Mouse (Mus musculus): ENCODE measurements around the gene Ube2d1. TPM values are rescaled to one million over a fixed set of nuclear protein-coding genes. Genes with fewer than 3 reads are reported as not detected.

The Ube2d1 gene
- total and polyA plus RNA-seq, 3 experiments: 1.0 to 7.7 (median 3.8) TPM

GRCm38 (mm10) chr10:71316497-71316896, 31.4 kb upstream of the Ube2d1 start:
- Histone ChIP-seq H3K4me1 (ENCODE audit: control insufficient read depth in 1 of 2, insufficient read depth in 2 of 2) (0 out of 4 replicates have a peak, but pooled peaks cover 0 to 2% of the 10 kb centered on the region in 2 experiments), H3K9me3 (replicated peaks; ENCODE audit: low read length) (no peaks in the 10 kb centered on the region), H3K9ac (ENCODE audit: insufficient read depth, low read depth) (no peak overlapping the region), H3K4me2 (ENCODE audit: insufficient read depth, low read depth, poor library complexity, severe bottlenecking) (no peak overlapping the region), H3K27ac (ENCODE audit: insufficient read depth, low read depth) (no peak overlapping the region), H3K79me2 (replicated peaks; ENCODE audit: control insufficient read depth, extremely low read depth, insufficient read depth, poor library complexity, severe bottlenecking) (no peaks in the 10 kb centered on the region), H3K4me3 (replicated peaks in 1 of 3; ENCODE audit: low read depth in 2 of 3, low read length in 2 of 3, poor library complexity in 1 of 3) (no peak overlapping the region), H3K27me3 (replicated peaks) (no peaks in the 10 kb centered on the region), H3K36me3 (replicated peaks in 1 of 2; ENCODE audit: control insufficient read depth in 1 of 2, insufficient read depth in 1 of 2, low read length in 1 of 2) (no peaks in the 10 kb centered on the region)
- in situ Hi-C loops (cut with MboI; ENCODE audit: low pct_ligation_motif_present, low pct_unique_long_range_greater_than_20kb, low sequenced_read_pairs): no loop called here
- dilution Hi-C loops (cut with MboI; ENCODE audit: extremely low pct_ligation_motif_present, extremely low pct_unique_long_range_greater_than_20kb, low sequenced_read_pairs): no loop called here
- no peak for DNase-seq (ENCODE audit: extremely low read depth)
- TF ChIP-seq UBTF (IDR thresholded peaks at IDR 0.05; ENCODE audit: low read depth, low read length) (no peak), CHD2 (IDR thresholded peaks at IDR 0.05; ENCODE audit: low read length) (no peak), MXI1 (IDR thresholded peaks at IDR 0.05; ENCODE audit: low read depth, low read length) (no peak), NRF1 (IDR thresholded peaks at IDR 0.05; ENCODE audit: low read depth, low read length) (no peak), POLR2AphosphoS2 (IDR thresholded peaks at IDR 0.05; ENCODE audit: low read depth, low read length) (no peak), ELF1 (IDR thresholded peaks at IDR 0.05; ENCODE audit: low read depth, low read length) (no peak), CHD1 (IDR thresholded peaks at IDR 0.05; ENCODE audit: low read depth, low read length) (no peak)

- H3K9me3 ChIP-seq (replicated peaks; ENCODE audit: low read length): no peaks in the 10 kb centered on the region
- dilution Hi-C loops (cut with MboI; ENCODE audit: extremely low pct_ligation_motif_present, extremely low pct_unique_long_range_greater_than_20kb, low sequenced_read_pairs): no loop called here
- no peak for DNase-seq (ENCODE audit: extremely low read depth)
- H3K27ac ChIP-seq (ENCODE audit: insufficient read depth, low read depth): no peak overlapping the region
- H3K79me2 ChIP-seq (replicated peaks; ENCODE audit: control insufficient read depth, extremely low read depth, insufficient read depth, poor library complexity, severe bottlenecking): no peaks in the 10 kb centered on the region
- H3K27me3 ChIP-seq (replicated peaks): no peaks in the 10 kb centered on the region
- no peaks in the 10 kb centered on the region for H3K36me3 ChIP-seq (replicated peaks in 1 of 2; ENCODE audit: control insufficient read depth in 1 of 2, insufficient read depth in 1 of 2, low read length in 1 of 2)
- H3K9ac ChIP-seq (ENCODE audit: insufficient read depth, low read depth): no peak overlapping the region
- in situ Hi-C loops (cut with MboI; ENCODE audit: low pct_ligation_motif_present, low pct_unique_long_range_greater_than_20kb, low sequenced_read_pairs): no loop called here
- H3K4me2 ChIP-seq (ENCODE audit: insufficient read depth, low read depth, poor library complexity, severe bottlenecking): no peak overlapping the region
- no peak overlapping the region for H3K4me3 ChIP-seq (replicated peaks in 1 of 3; ENCODE audit: low read depth in 2 of 3, low read length in 2 of 3, poor library complexity in 1 of 3)
- H3K4me1 ChIP-seq (ENCODE audit: control insufficient read depth in 1 of 2, insufficient read depth in 2 of 2): 0 out of 4 replicates have a peak, but pooled peaks cover 0 to under 1% of the 10 kb centered on the region in 2 experiments
- no peak for TF ChIP-seq UBTF (IDR thresholded peaks at IDR 0.05; ENCODE audit: low read depth, low read length)
- TF ChIP-seq HCFC1 (IDR thresholded peaks at IDR 0.05; ENCODE audit: low read depth, low read length): no peak
- no peak for TF ChIP-seq RAD21 (IDR thresholded peaks at IDR 0.05; ENCODE audit: low read depth, low read length)
- TF ChIP-seq MAZ (IDR thresholded peaks at IDR 0.05; ENCODE audit: low read depth, low read length): no peak
- no peak for TF ChIP-seq CHD2 (IDR thresholded peaks at IDR 0.05; ENCODE audit: low read length)
- no peak for TF ChIP-seq PAX5 (IDR thresholded peaks at IDR 0.05; ENCODE audit: low read length)
- no peak for TF ChIP-seq KAT2A (IDR thresholded peaks at IDR 0.05; ENCODE audit: insufficient replicate concordance, low read length)
- TF ChIP-seq GABPA (IDR thresholded peaks at IDR 0.05; ENCODE audit: insufficient replicate concordance, low read depth, low read length): no peak
- TF ChIP-seq SMC3 (IDR thresholded peaks at IDR 0.05; ENCODE audit: low read depth, low read length): no peak
- TF ChIP-seq RCOR1 (conservative IDR thresholded peaks at IDR 0.05; ENCODE audit: low read depth, low read length): no peak
- TF ChIP-seq MEF2A (IDR thresholded peaks at IDR 0.05; ENCODE audit: borderline replicate concordance, low read depth, low read length): no peak
- TF ChIP-seq MXI1 (IDR thresholded peaks at IDR 0.05; ENCODE audit: low read depth, low read length): no peak
- TF ChIP-seq E2F4 (IDR thresholded peaks at IDR 0.05; ENCODE audit: insufficient replicate concordance, low read depth, low read length): no peak
- TF ChIP-seq USF2 (conservative IDR thresholded peaks at IDR 0.05; ENCODE audit: low read depth, low read length): no peak
- no peak for TF ChIP-seq USF1 (IDR thresholded peaks at IDR 0.05; ENCODE audit: low read depth, low read length)
- TF ChIP-seq ZKSCAN1 (IDR thresholded peaks at IDR 0.05; ENCODE audit: borderline replicate concordance, low read depth, low read length): no peak
- no peak for TF ChIP-seq TCF12 (IDR thresholded peaks at IDR 0.05; ENCODE audit: low read depth, low read length)
- no peak for TF ChIP-seq TBP (conservative IDR thresholded peaks at IDR 0.05; ENCODE audit: low read depth, low read length)
- no peak for TF ChIP-seq JUN (IDR thresholded peaks at IDR 0.05; ENCODE audit: insufficient read depth, low read depth, low read length)
These were observed 31.0 kb upstream of the Ube2d1 start for GRCm38 (mm10) chr10:71316056-71316455.
